Mouse (Mus musculus): ENCODE data around the gene Vps39. TPM values are rescaled to one million over a fixed set of nuclear protein-coding genes. Genes with fewer than 3 reads are reported as not detected.

Gene Vps39
- total RNA-seq, 1 experiment: 22.4 TPM

DNA sequence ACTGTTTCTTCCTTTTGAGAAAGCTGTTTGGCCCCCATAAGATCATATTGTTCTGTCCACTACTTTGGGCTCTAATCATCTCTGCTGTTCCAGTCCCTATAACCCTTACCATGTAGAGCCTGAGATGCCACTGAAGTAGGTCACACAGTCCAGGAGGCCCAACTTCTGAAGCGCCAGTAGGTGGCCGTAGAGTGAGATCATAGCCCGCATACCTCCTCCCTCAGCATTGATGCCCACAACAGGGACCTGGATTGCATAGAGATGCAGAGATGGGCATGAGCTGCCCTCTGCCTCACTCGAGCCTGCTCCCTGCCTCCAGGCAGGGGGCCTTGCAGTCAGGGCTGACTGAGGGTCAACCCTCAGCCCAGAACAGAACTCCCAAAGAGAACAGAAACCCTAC, 76.0 kb downstream of the Vps39 start:
- no peak for DNase-seq (ENCODE audit: low read depth, low spot score)

DNA sequence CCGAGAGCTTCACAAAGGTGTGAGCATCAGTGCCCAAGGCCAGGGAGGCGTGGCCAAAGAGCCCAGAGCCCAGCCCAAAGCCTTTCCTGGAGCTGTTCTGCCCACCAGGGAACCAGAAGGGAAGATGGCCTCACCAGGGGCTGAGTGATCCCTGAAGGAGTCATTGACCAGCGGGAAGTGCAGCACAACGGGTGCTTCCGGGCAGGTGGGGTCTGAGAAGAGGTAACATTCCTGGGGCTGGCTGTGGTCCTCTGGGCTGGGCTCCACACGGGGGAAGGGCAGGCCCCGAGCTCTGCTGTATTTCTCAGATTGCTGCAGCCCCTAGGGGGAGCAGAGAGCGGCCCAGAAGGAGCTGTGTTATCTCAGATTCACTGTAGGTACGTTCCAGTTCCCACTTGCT, 84.3 kb downstream of the Vps39 start:
- DNase-seq (ENCODE audit: low read depth, low spot score): peak; percentile 54
- Histone ChIP-seq H3K27ac (ENCODE audit: insufficient read depth, low read depth, low read length, poor library complexity, severe bottlenecking) (no peak overlapping the region), H3K9ac (ENCODE audit: insufficient read depth, low read depth, low read length, poor library complexity, severe bottlenecking) (no peak overlapping the region), H3K4me3 (ENCODE audit: insufficient read depth in 1 of 2, low read depth in 1 of 2, low read length in 2 of 2, poor library complexity in 1 of 2, severe bottlenecking in 1 of 2) (peak overlapping the region in 1 of 2 experiments; percentile 52; a peak in 2 of 4 replicates), H3K9me3 (ENCODE audit: control insufficient read depth, insufficient read depth, low read depth, low read length) (no peaks in the 10 kb centered on the region), H3K36me3 (ENCODE audit: control insufficient read depth, insufficient read depth, low read length, poor library complexity, severe bottlenecking) (no peaks in the 10 kb centered on the region), H3K4me1 (ENCODE audit: control insufficient read depth in 2 of 2, insufficient read depth in 2 of 2, low read length in 2 of 2, poor library complexity in 1 of 2) (peaks cover 0 to 9% of the 10 kb centered on the region in 2 experiments; a peak in 2 of 4 replicates)
- TF ChIP-seq MAFK (IDR thresholded peaks at IDR 0.05; ENCODE audit: insufficient read depth, low read depth, low read length) (no peak), CHD2 (IDR thresholded peaks at IDR 0.05; ENCODE audit: low read depth, low read length) (0 out of 2 replicates have a peak, but pooled peaks have one; percentile 31), HCFC1 (IDR thresholded peaks at IDR 0.05; ENCODE audit: borderline replicate concordance, insufficient read depth, low read length) (0 out of 2 replicates have a peak, but pooled peaks have one; percentile 18), ZNF384 (IDR thresholded peaks at IDR 0.05; ENCODE audit: low read depth, low read length) (no peak), ZC3H11A (IDR thresholded peaks at IDR 0.05; ENCODE audit: borderline replicate concordance, low read depth, low read length) (no peak)
- in situ Hi-C loops (cut with MboI; ENCODE audit: low sequenced_read_pairs in 2 of 2, unreplicated experiment in 2 of 2): no loop called here

More for the DNA sequence above, 76.0 kb downstream of the Vps39 start:
- no peaks in the 10 kb centered on the region for H3K9me3 ChIP-seq (ENCODE audit: control insufficient read depth, insufficient read depth, low read depth, low read length)
- 0 out of 4 replicates have a peak, but pooled peaks cover 0 to 3% of the 10 kb centered on the region in 2 experiments for H3K4me1 ChIP-seq (ENCODE audit: control insufficient read depth in 2 of 2, insufficient read depth in 2 of 2, low read length in 2 of 2, poor library complexity in 1 of 2)
- no peaks in the 10 kb centered on the region for H3K36me3 ChIP-seq (ENCODE audit: control insufficient read depth, insufficient read depth, low read length, poor library complexity, severe bottlenecking)
- no peak overlapping the region for H3K9ac ChIP-seq (ENCODE audit: insufficient read depth, low read depth, low read length, poor library complexity, severe bottlenecking)
- H3K4me3 ChIP-seq (ENCODE audit: insufficient read depth in 1 of 2, low read depth in 1 of 2, low read length in 2 of 2, poor library complexity in 1 of 2, severe bottlenecking in 1 of 2): no peak overlapping the region
- TF ChIP-seq MAFK (IDR thresholded peaks at IDR 0.05; ENCODE audit: insufficient read depth, low read depth, low read length) (no peak), ZC3H11A (IDR thresholded peaks at IDR 0.05; ENCODE audit: borderline replicate concordance, low read depth, low read length) (no peak), ZNF384 (IDR thresholded peaks at IDR 0.05; ENCODE audit: low read depth, low read length) (no peak), CHD2 (IDR thresholded peaks at IDR 0.05; ENCODE audit: low read depth, low read length) (no peak), HCFC1 (IDR thresholded peaks at IDR 0.05; ENCODE audit: borderline replicate concordance, insufficient read depth, low read length) (no peak)
- in situ Hi-C loops (cut with MboI; ENCODE audit: low sequenced_read_pairs in 2 of 2, unreplicated experiment in 2 of 2): loop anchor here (5.0 to 25.0 kb wide), 2 partner anchors 85 to 90 kb away; no protein-coding TSS in a partner anchor
- H3K27ac ChIP-seq (ENCODE audit: insufficient read depth, low read depth, low read length, poor library complexity, severe bottlenecking): no peak overlapping the region

Other genes starting within 250 kb of the Vps39 start
- 10.7 and 19.4 TPM in 2 replicates for gene Ehd4, start 198.5 kb downstream of the Vps39 start, total RNA-seq (2012; rRNA removed)
- gene Pla2g4e, start 107.8 kb downstream of the Vps39 start, total RNA-seq (2012; rRNA removed): 0.74 and 1.1 TPM in 2 replicates
- not detected in 2 replicates for gene Pla2g4d, start 63.9 kb downstream of the Vps39 start, total RNA-seq (2012; rRNA removed)
- 0.89 and 2.1 TPM in 2 replicates for gene Pla2g4f, start 39.0 kb downstream of the Vps39 start, total RNA-seq (2012; rRNA removed)
- 5.1 TPM in 2 replicates for gene Ganc, start 50.8 kb upstream of the Vps39 start, total RNA-seq (2012; rRNA removed)
- 71.0 and 71.7 TPM in 2 replicates for gene Tmem87a, start 51.0 kb upstream of the Vps39 start, total RNA-seq (2012; rRNA removed)
- 8.6 and 11.3 TPM in 2 replicates for gene Capn3, start 102.9 kb upstream of the Vps39 start, total RNA-seq (2012; rRNA removed)
- gene Zfp106, start 210.7 kb upstream of the Vps39 start, total RNA-seq (2012; rRNA removed): 117 and 119 TPM in 2 replicates
- gene Snap23, start 214.5 kb upstream of the Vps39 start, total RNA-seq (2012; rRNA removed): 29.8 and 40.0 TPM in 2 replicates